Comparison of ENCODE assay signal across 11 mouse cellular contexts in the genomic region with DNA sequence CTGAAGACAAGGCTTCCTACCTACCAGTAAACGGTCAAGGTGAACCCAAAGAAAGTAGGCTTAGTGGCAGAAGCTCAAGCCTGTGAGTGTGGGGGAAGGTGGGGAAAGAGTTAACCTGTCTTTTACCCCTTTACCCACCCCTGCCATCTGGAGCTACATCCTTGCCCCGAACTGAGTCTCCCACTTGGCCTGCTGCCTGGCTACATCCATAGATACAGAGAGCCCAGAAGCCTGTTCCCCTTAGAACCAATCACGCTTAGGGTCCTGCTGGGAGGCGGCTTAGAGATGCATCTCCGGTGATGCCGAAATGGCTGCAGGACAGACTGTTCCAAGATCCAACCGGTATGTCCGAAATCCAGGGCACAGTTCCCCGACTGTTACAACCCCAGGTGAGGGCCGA. TPM values are rescaled to one million over a fixed set of nuclear protein-coding genes. Genes with fewer than 3 reads are reported as not detected.
DNase-seq lines count a peak whose midpoint lies in the region; ATAC-seq and TF ChIP-seq lines count a peak whose summit lies in the region.
"Had no signal": no experiment of that assay in that cellular context is flagged by ENCODE, and none has a peak within 500 bp of the region (broad histone marks: within the 10 kb centered on the region; RNA-seq: fewer than 3 reads in every experiment).

No protein-coding gene starts in this region.

- no peak for ATAC-seq in heart, embryonic 13.5 days (ENCODE audit: extremely low read depth, insufficient number of reproducible peaks, low FRiP score, low TSS enrichment)
- ATAC-seq in hindbrain, embryonic 11.5 days (ENCODE audit: low FRiP score), result no peak
- no peak for ATAC-seq in midbrain, embryonic 11.5 days (ENCODE audit: low FRiP score)
- ATAC-seq: CD4-positive, CD25-positive, alpha-beta regulatory T cell, adult 4 months had no signal

- no peak for TF ChIP-seq CTCF in brain, embryonic 14.5 days (IDR thresholded peaks at IDR 0.05; ENCODE audit: borderline replicate concordance, extremely low read depth, insufficient read depth, insufficient read length)

- WGBS in heart, embryonic 13.5 days, result 5% methylated on average over 10 of the region's 10 CpGs
- 4% methylated on average over 10 of the region's 10 CpGs for WGBS in hindbrain, embryonic 11.5 days
- 2% methylated on average over 10 of the region's 10 CpGs for WGBS in midbrain, embryonic 11.5 days

- H3K4me3 ChIP-seq in heart, embryonic 13.5 days, result peak overlapping the region; percentile 61
- H3K4me3 ChIP-seq in hindbrain, embryonic 11.5 days (ENCODE audit: low read depth, low read length), result peak overlapping the region; percentile 57
- H3K4me3 ChIP-seq in midbrain, embryonic 11.5 days (ENCODE audit: low read depth, low read length), result peak overlapping the region; percentile 54
- H3K4me3 ChIP-seq: megakaryocyte, embryonic 14.5 days had no signal

- peak overlapping the region; percentile 85 for H3K4me2 ChIP-seq in heart, embryonic 13.5 days
- peak overlapping the region; percentile 86 for H3K4me2 ChIP-seq in hindbrain, embryonic 11.5 days (replicated peaks; ENCODE audit: low read depth, low read length)
- peak overlapping the region; percentile 85 for H3K4me2 ChIP-seq in midbrain, embryonic 11.5 days

- no peak overlapping the region for H3K27ac ChIP-seq in heart, embryonic 13.5 days (replicated peaks)
- H3K27ac ChIP-seq in hindbrain, embryonic 11.5 days (ENCODE audit: low read depth, low read length), result 0 out of 2 replicates have a peak overlapping the region, but pooled peaks have one; percentile 2
- H3K27ac ChIP-seq in midbrain, embryonic 11.5 days (ENCODE audit: low read depth, low read length), result no peak overlapping the region

- no peak for DNase-seq in heart, adult 8-10 months (ENCODE audit: low spot score)
- peak; percentile 61 for DNase-seq in brain, embryonic 14.5 days (ENCODE audit: low read depth)
- peak; percentile 44 for DNase-seq in hindbrain, embryonic 11.5 days (ENCODE audit: low spot score)
- peak; percentile 92 for DNase-seq in midbrain, embryonic 11.5 days (ENCODE audit: low spot score, missing footprints)
- DNase-seq in gastrocnemius, postnatal 4 days (ENCODE audit: low spot score in 2 of 2), result no peak
- DNase-seq in adipocyte (ENCODE audit: low spot score), result no peak
- no peak for DNase-seq in adrenal gland, postnatal 36 days
- DNase-seq: thymus, adult 18-20 months had no signal

- H3K4me1 ChIP-seq in heart, embryonic 13.5 days, result peaks cover 27% of the 10 kb centered on the region
- no peaks in the 10 kb centered on the region; the same call in 1 of the 2 replicates for H3K4me1 ChIP-seq in hindbrain, embryonic 11.5 days (replicated peaks; ENCODE audit: control insufficient read depth, insufficient read depth, low read length)
- peaks cover 14% of the 10 kb centered on the region for H3K4me1 ChIP-seq in midbrain, embryonic 11.5 days (ENCODE audit: control insufficient read depth, insufficient read depth, low read length)

- peaks cover 87% of the 10 kb centered on the region for H3K27me3 ChIP-seq in heart, embryonic 13.5 days (replicated peaks)
- peaks cover 27% of the 10 kb centered on the region for H3K27me3 ChIP-seq in hindbrain, embryonic 11.5 days (ENCODE audit: control insufficient read depth, insufficient read depth, low read length)
- H3K27me3 ChIP-seq in midbrain, embryonic 11.5 days (ENCODE audit: control insufficient read depth, insufficient read depth, low read length), result peaks cover 49% of the 10 kb centered on the region

- no peaks in the 10 kb centered on the region for H3K9me3 ChIP-seq in heart, embryonic 13.5 days
- H3K9me3 ChIP-seq in hindbrain, embryonic 11.5 days (ENCODE audit: control insufficient read depth, low read length), result no peaks in the 10 kb centered on the region
- H3K9me3 ChIP-seq in midbrain, embryonic 11.5 days (ENCODE audit: control insufficient read depth, low read length), result no peaks in the 10 kb centered on the region
- H3K9me3 ChIP-seq: megakaryocyte, embryonic 14.5 days had no signal

- no peaks in the 10 kb centered on the region for H3K36me3 ChIP-seq in heart, embryonic 13.5 days
- H3K36me3 ChIP-seq in hindbrain, embryonic 11.5 days (ENCODE audit: control insufficient read depth, insufficient read depth, low read length), result no peaks in the 10 kb centered on the region
- no peaks in the 10 kb centered on the region for H3K36me3 ChIP-seq in midbrain, embryonic 11.5 days (ENCODE audit: control insufficient read depth, insufficient read depth, low read length)

- no peak overlapping the region for H3K9ac ChIP-seq in heart, embryonic 13.5 days
- peak overlapping the region; percentile 60; the same call in 1 of the 2 replicates for H3K9ac ChIP-seq in hindbrain, embryonic 11.5 days (ENCODE audit: low read depth, low read length)
- H3K9ac ChIP-seq in midbrain, embryonic 11.5 days (ENCODE audit: low read length), result 0 out of 2 replicates have a peak overlapping the region, but pooled peaks have one; percentile 5

- TF ChIP-seq POLR2A in brain, embryonic 14.5 days (IDR thresholded peaks at IDR 0.05; ENCODE audit: borderline replicate concordance, extremely low read depth, insufficient read depth, insufficient read length, poor library complexity, severe bottlenecking), result no peak

RNA-seq across cellular contexts. Expression of a gene that starts 1.5 kb away (rescaled TPM):
- 0.91 and 1.6 TPM in 2 replicates for polyA plus RNA-seq in heart, embryonic 13.5 days (2015; fragmentation: Nextera tagmentation; extraction: Ambion mirVana)
- total RNA-seq in heart, adult 8-10 months (2022), result not detected
- polyA plus RNA-seq in brain, embryonic 14.5 days (2012; rRNA removed), result 13.3 and 13.6 TPM in 2 replicates
- 13.5 and 16.8 TPM in 2 replicates for polyA plus RNA-seq in hindbrain, embryonic 11.5 days (2014; fragmentation: Nextera tagmentation; extraction: Ambion mirVana)
- 9.6 and 10.1 TPM in 2 replicates for polyA plus RNA-seq in midbrain, embryonic 11.5 days (2014; fragmentation: Nextera tagmentation; extraction: Ambion mirVana)
- 1 to 10 TPM in 1 of 2 experiments, under 1 TPM in 1; 0.83 to 1.3 TPM for total RNA-seq in gastrocnemius, postnatal 4 days (2021)
- total RNA-seq in adrenal gland, postnatal 36 days (2021), result 10 to 100 TPM in 1 of 2 experiments, 1 to 10 TPM in 1; 8.6 to 12.4 TPM

Comparison
In these comparisons a context has a peak if more than half of its experiments do, and no peak if none do; other contexts are left out.
1. DNase-seq: peak in brain, embryonic 14.5 days (single experiment), hindbrain, embryonic 11.5 days (single experiment) and midbrain, embryonic 11.5 days (single experiment); none in heart, adult 8-10 months (single experiment), gastrocnemius, postnatal 4 days (0 of 2), adipocyte (single experiment) and adrenal gland, postnatal 36 days (0 of 2).
2. Peak in every context shown above with its lines, with median percentiles within 50 percentile points of each other: H3K4me2 ChIP-seq and H3K4me3 ChIP-seq.